Comparison of ENCODE assay signal across 23 mouse cellular contexts in genomic region chr10:52185900-52186299, GRCm38 (mm10). TPM values are rescaled to one million over a fixed set of nuclear protein-coding genes. Genes with fewer than 3 reads are reported as not detected.
"Had no signal": no experiment of that assay in that cellular context is flagged by ENCODE, and none has a peak within 500 bp of the region (broad histone marks: within the 10 kb centered on the region; RNA-seq: fewer than 3 reads in every experiment).

No protein-coding gene starts in this region.

- H3K27me3 ChIP-seq: limb, embryonic 13.5 days; liver, embryonic 12.5 days; liver, embryonic 15.5 days; lung, embryonic 15.5 days; megakaryocyte, embryonic 14.5 days; midbrain, embryonic 15.5 days; neural tube, embryonic 12.5 days; neural tube, embryonic 15.5 days had no signal

- ATAC-seq: intestine, embryonic 16.5 days; liver, embryonic 12.5 days; midbrain, embryonic 15.5 days had no signal

- H3K9ac ChIP-seq: limb, embryonic 13.5 days; liver, embryonic 12.5 days; liver, embryonic 15.5 days; lung, embryonic 15.5 days; midbrain, embryonic 15.5 days; neural tube, embryonic 12.5 days; neural tube, embryonic 15.5 days had no signal

- H3K27ac ChIP-seq: limb, embryonic 10.5 days; limb, embryonic 13.5 days; liver, embryonic 12.5 days; liver, embryonic 15.5 days; lung, embryonic 15.5 days; midbrain, embryonic 10.5 days; midbrain, embryonic 15.5 days; neural tube, embryonic 12.5 days; neural tube, embryonic 15.5 days had no signal

- H3K4me3 ChIP-seq: limb, embryonic 10.5 days; limb, embryonic 13.5 days; liver, embryonic 12.5 days; liver, embryonic 15.5 days; lung, embryonic 15.5 days; megakaryocyte, embryonic 14.5 days; midbrain, embryonic 10.5 days; midbrain, embryonic 15.5 days; neural tube, embryonic 12.5 days; neural tube, embryonic 15.5 days had no signal

- DNase-seq: kidney, adult 18-20 months; kidney, adult 9 months; kidney, postnatal 14 days; kidney, postnatal 4 days; liver; lung, adult 18-20 months; lung, postnatal 10 days; lung, postnatal 36 days; spleen, adult 18-20 months; thymus, adult 2 months; thymus, postnatal 14 days; thymus, postnatal 4 days had no signal

- H3K4me1 ChIP-seq: limb, embryonic 10.5 days; limb, embryonic 13.5 days; liver, embryonic 12.5 days; liver, embryonic 15.5 days; lung, embryonic 15.5 days; megakaryocyte, embryonic 14.5 days; midbrain, embryonic 10.5 days; midbrain, embryonic 15.5 days; neural tube, embryonic 12.5 days; neural tube, embryonic 15.5 days had no signal

- H3K9me3 ChIP-seq: limb, embryonic 10.5 days; limb, embryonic 13.5 days; liver, embryonic 12.5 days; liver, embryonic 15.5 days; lung, embryonic 15.5 days; megakaryocyte, embryonic 14.5 days; midbrain, embryonic 10.5 days; midbrain, embryonic 15.5 days; neural tube, embryonic 12.5 days; neural tube, embryonic 15.5 days had no signal

- H3K4me2 ChIP-seq: limb, embryonic 13.5 days; liver, embryonic 12.5 days; liver, embryonic 15.5 days; lung, embryonic 15.5 days; midbrain, embryonic 15.5 days; neural tube, embryonic 12.5 days; neural tube, embryonic 15.5 days had no signal

- H3K36me3 ChIP-seq: limb, embryonic 10.5 days; limb, embryonic 13.5 days; liver, embryonic 12.5 days; liver, embryonic 15.5 days; lung, embryonic 15.5 days; midbrain, embryonic 10.5 days; midbrain, embryonic 15.5 days; neural tube, embryonic 12.5 days; neural tube, embryonic 15.5 days had no signal

RNA-seq across cellular contexts. Expression of gene Ros1, which starts 9.1 kb away (rescaled TPM):
- polyA plus RNA-seq: limb, embryonic 10.5 days; limb, embryonic 13.5 days; midbrain, embryonic 10.5 days; midbrain, embryonic 15.5 days; neural tube, embryonic 12.5 days; neural tube, embryonic 15.5 days; thymus, adult 2 months had no signal
